Mouse (Mus musculus): ENCODE results near the gene Aldh5a1. TPM values are rescaled to one million over a fixed set of nuclear protein-coding genes. Genes with fewer than 3 reads are reported as not detected.

Gene Aldh5a1
- polyA plus RNA-seq, 1 experiment from 2014 or later, result 13.4 TPM

DNA sequence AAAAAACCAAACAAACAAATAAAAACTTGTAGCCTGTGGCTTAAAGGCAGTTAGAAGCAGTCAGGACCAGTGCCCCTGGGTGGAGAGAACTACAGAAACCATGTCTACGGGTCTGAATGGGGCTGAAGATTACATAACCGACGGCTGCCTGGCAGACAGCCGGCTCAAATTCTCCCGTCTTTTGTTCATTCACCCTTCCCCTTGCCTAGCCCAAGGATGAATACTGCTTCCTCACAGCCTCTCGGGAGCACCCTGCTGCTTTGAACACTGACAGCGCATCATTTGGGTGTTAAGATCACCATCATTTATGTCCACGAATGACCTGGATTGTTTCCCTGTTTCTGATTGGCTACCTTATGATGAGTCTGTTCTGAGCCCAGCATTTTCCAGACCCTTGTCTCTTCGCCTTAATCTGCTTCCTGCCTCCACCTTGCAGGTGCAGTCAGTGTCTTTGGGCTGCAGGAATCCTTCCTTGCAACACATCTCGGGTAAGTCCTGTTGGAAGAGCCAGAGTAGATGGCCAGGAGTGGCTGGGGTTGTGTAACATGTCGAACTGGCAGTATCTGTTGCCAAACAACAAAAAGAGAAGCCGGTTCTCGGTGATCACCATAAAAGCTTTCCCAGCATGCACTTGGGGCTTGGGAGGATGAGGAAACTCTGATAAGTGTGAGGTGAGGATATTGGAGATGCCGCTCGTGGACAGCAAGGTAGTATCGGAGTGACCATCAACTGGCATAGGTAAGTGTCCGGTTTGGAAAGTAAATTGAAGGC, 5.2 kb upstream of the Aldh5a1 start, which contains the start of gene Gpld1:
Gene Gpld1 (plus strand): TSS at position 641 of the 771 bp plus-strand sequence.
- H3K4me2 ChIP-seq (ENCODE audit: low read depth, low read length), result no peak within 1 kb of the TSS
- 61% methylated on average over 17 of the region's 17 CpGs for WGBS
- H3K4me3 ChIP-seq (ENCODE audit: low read length), result no peak within 1 kb of the TSS
- no peak for ATAC-seq (replicated peaks; ENCODE audit: extremely low read depth, insufficient read depth, low FRiP score)
- H3K27ac ChIP-seq (ENCODE audit: low read length), result no peak within 1 kb of the TSS
- H3K9ac ChIP-seq (ENCODE audit: low read length), result no peak within 1 kb of the TSS
- no peaks in the 10 kb centered on the region; the same call in 1 of the 2 replicates for H3K27me3 ChIP-seq (ENCODE audit: control insufficient read depth, insufficient read depth, low read length)
- H3K4me1 ChIP-seq (ENCODE audit: control insufficient read depth, insufficient read depth, low read length), result peaks cover 10% of the 10 kb centered on the region
- H3K9me3 ChIP-seq (replicated peaks; ENCODE audit: control insufficient read depth, low read length), result no peaks in the 10 kb centered on the region
- H3K36me3 ChIP-seq (ENCODE audit: control insufficient read depth, insufficient read depth), result no peaks in the 10 kb centered on the region

- Histone ChIP-seq H3K36me3 (ENCODE audit: control insufficient read depth, insufficient read depth) (no peaks in the 10 kb centered on the region), H3K9ac (ENCODE audit: low read length) (no peak overlapping the region), H3K4me3 (ENCODE audit: low read length) (no peak overlapping the region), H3K27ac (ENCODE audit: low read length) (no peak overlapping the region), H3K4me1 (ENCODE audit: control insufficient read depth, insufficient read depth, low read length) (peaks cover 12% of the 10 kb centered on the region), H3K9me3 (replicated peaks; ENCODE audit: control insufficient read depth, low read length) (no peaks in the 10 kb centered on the region), H3K4me2 (ENCODE audit: low read depth, low read length) (no peak overlapping the region), H3K27me3 (ENCODE audit: control insufficient read depth, insufficient read depth, low read length) (no peaks in the 10 kb centered on the region; the same call in 1 of the 2 replicates)
- WGBS, result 80% methylated on average over 9 of the region's 9 CpGs
- no peak for ATAC-seq (replicated peaks; ENCODE audit: extremely low read depth, insufficient read depth, low FRiP score)
These were observed 2.0 kb upstream of the Aldh5a1 start for GRCm38 (mm10) chr13:24939472-24939871.

GRCm38 (mm10) chr13:24938683-24939082, 1.2 kb upstream of the Aldh5a1 start:
- Histone ChIP-seq H3K36me3 (ENCODE audit: control insufficient read depth, insufficient read depth) (no peaks in the 10 kb centered on the region), H3K9me3 (replicated peaks; ENCODE audit: control insufficient read depth, low read length) (no peaks in the 10 kb centered on the region), H3K9ac (ENCODE audit: low read length) (no peak overlapping the region), H3K4me3 (ENCODE audit: low read length) (no peak overlapping the region), H3K27ac (ENCODE audit: low read length) (no peak overlapping the region), H3K27me3 (ENCODE audit: control insufficient read depth, insufficient read depth, low read length) (no peaks in the 10 kb centered on the region; the same call in 1 of the 2 replicates), H3K4me1 (ENCODE audit: control insufficient read depth, insufficient read depth, low read length) (peaks cover 12% of the 10 kb centered on the region), H3K4me2 (ENCODE audit: low read depth, low read length) (peak overlapping the region; percentile 18; the same call in 1 of the 2 replicates)
- ATAC-seq (replicated peaks; ENCODE audit: extremely low read depth, insufficient read depth, low FRiP score), result no peak
- 16% methylated on average over 9 of the region's 9 CpGs for WGBS

- no peaks in the 10 kb centered on the region for H3K36me3 ChIP-seq (ENCODE audit: control insufficient read depth, insufficient read depth)
- H3K27ac ChIP-seq (ENCODE audit: low read length), result peak overlapping the region; percentile 82; the same call in 1 of the 2 replicates
- peak; percentile 5; the same call in 1 of the 2 replicates for ATAC-seq (replicated peaks; ENCODE audit: extremely low read depth, insufficient read depth, low FRiP score)
- H3K27me3 ChIP-seq (ENCODE audit: control insufficient read depth, insufficient read depth, low read length), result no peaks in the 10 kb centered on the region; the same call in 1 of the 2 replicates
- peak overlapping the region; percentile 72 for H3K4me3 ChIP-seq (ENCODE audit: low read length)
- peak overlapping the region; percentile 97 for H3K9ac ChIP-seq (ENCODE audit: low read length)
- 13% methylated on average over 12 of the region's 12 CpGs for WGBS
- no peaks in the 10 kb centered on the region for H3K9me3 ChIP-seq (replicated peaks; ENCODE audit: control insufficient read depth, low read length)
- H3K4me1 ChIP-seq (ENCODE audit: control insufficient read depth, insufficient read depth, low read length), result peaks cover 12% of the 10 kb centered on the region
- H3K4me2 ChIP-seq (ENCODE audit: low read depth, low read length), result peak overlapping the region; percentile 62
These were observed 342 bp upstream of the Aldh5a1 start for GRCm38 (mm10) chr13:24937839-24938166.

DNA sequence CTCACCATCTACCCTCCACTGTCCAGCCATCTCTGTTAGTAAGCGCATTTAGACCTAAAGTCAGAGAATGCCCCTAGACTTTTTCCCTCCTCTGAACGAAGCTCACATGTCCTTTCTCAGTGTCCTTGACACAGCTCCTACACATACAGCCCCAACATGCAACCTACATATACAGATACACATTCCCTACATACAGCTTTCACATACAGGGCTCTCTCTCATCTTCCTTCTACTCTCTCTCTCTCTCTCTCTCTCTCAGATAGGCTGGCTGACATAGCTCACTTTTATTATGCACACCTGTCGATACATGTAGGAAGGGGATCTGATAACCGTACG, 721 bp downstream of the Aldh5a1 start:
- Histone ChIP-seq H3K36me3 (ENCODE audit: control insufficient read depth, insufficient read depth) (no peaks in the 10 kb centered on the region), H3K9me3 (replicated peaks; ENCODE audit: control insufficient read depth, low read length) (no peaks in the 10 kb centered on the region), H3K27ac (ENCODE audit: low read length) (peak overlapping the region; percentile 82; the same call in 1 of the 2 replicates), H3K27me3 (ENCODE audit: control insufficient read depth, insufficient read depth, low read length) (no peaks in the 10 kb centered on the region), H3K4me1 (ENCODE audit: control insufficient read depth, insufficient read depth, low read length) (peaks cover 12% of the 10 kb centered on the region), H3K4me3 (ENCODE audit: low read length) (peak overlapping the region; percentile 72), H3K9ac (ENCODE audit: low read length) (peak overlapping the region; percentile 97), H3K4me2 (ENCODE audit: low read depth, low read length) (peak overlapping the region; percentile 62)
- ATAC-seq (replicated peaks; ENCODE audit: extremely low read depth, insufficient read depth, low FRiP score), result no peak
- 33% methylated on average over 5 of the region's 5 CpGs for WGBS

GRCm38 (mm10) chr13:24933199-24933598, 4.3 kb downstream of the Aldh5a1 start:
- Histone ChIP-seq H3K9me3 (replicated peaks; ENCODE audit: control insufficient read depth, low read length) (no peaks in the 10 kb centered on the region), H3K4me2 (ENCODE audit: low read depth, low read length) (no peak overlapping the region), H3K36me3 (ENCODE audit: control insufficient read depth, insufficient read depth) (no peaks in the 10 kb centered on the region), H3K9ac (ENCODE audit: low read length) (no peak overlapping the region), H3K4me3 (ENCODE audit: low read length) (no peak overlapping the region), H3K27me3 (ENCODE audit: control insufficient read depth, insufficient read depth, low read length) (no peaks in the 10 kb centered on the region), H3K27ac (ENCODE audit: low read length) (no peak overlapping the region), H3K4me1 (ENCODE audit: control insufficient read depth, insufficient read depth, low read length) (peaks cover 11% of the 10 kb centered on the region)
- no peak for ATAC-seq (replicated peaks; ENCODE audit: extremely low read depth, insufficient read depth, low FRiP score)
- WGBS, result 78% methylated on average over 7 of the region's 7 CpGs

GRCm38 (mm10) chr13:24930591-24930990, 6.9 kb downstream of the Aldh5a1 start:
- Histone ChIP-seq H3K9me3 (replicated peaks; ENCODE audit: control insufficient read depth, low read length) (no peaks in the 10 kb centered on the region), H3K36me3 (ENCODE audit: control insufficient read depth, insufficient read depth) (no peaks in the 10 kb centered on the region), H3K27me3 (ENCODE audit: control insufficient read depth, insufficient read depth, low read length) (no peaks in the 10 kb centered on the region), H3K9ac (ENCODE audit: low read length) (no peak overlapping the region), H3K4me1 (ENCODE audit: control insufficient read depth, insufficient read depth, low read length) (peaks cover 10% of the 10 kb centered on the region; the same call in 1 of the 2 replicates), H3K27ac (ENCODE audit: low read length) (no peak overlapping the region), H3K4me3 (ENCODE audit: low read length) (no peak overlapping the region), H3K4me2 (ENCODE audit: low read depth, low read length) (no peak overlapping the region)
- ATAC-seq (replicated peaks; ENCODE audit: extremely low read depth, insufficient read depth, low FRiP score), result no peak

GRCm38 (mm10) chr13:24923991-24924390, 13.5 kb downstream of the Aldh5a1 start:
- Histone ChIP-seq H3K36me3 (ENCODE audit: control insufficient read depth, insufficient read depth) (peaks cover 16% of the 10 kb centered on the region), H3K27ac (ENCODE audit: low read length) (no peak overlapping the region), H3K4me3 (ENCODE audit: low read length) (no peak overlapping the region), H3K9me3 (replicated peaks; ENCODE audit: control insufficient read depth, low read length) (no peaks in the 10 kb centered on the region), H3K4me1 (ENCODE audit: control insufficient read depth, insufficient read depth, low read length) (peaks cover 6% of the 10 kb centered on the region; the same call in 1 of the 2 replicates), H3K4me2 (ENCODE audit: low read depth, low read length) (no peak overlapping the region), H3K27me3 (ENCODE audit: control insufficient read depth, insufficient read depth, low read length) (no peaks in the 10 kb centered on the region), H3K9ac (ENCODE audit: low read length) (no peak overlapping the region)
- 85% methylated on average over 5 of the region's 5 CpGs for WGBS
- ATAC-seq (replicated peaks; ENCODE audit: extremely low read depth, insufficient read depth, low FRiP score), result no peak

GRCm38 (mm10) chr13:24921281-24921680, 16.2 kb downstream of the Aldh5a1 start:
- no peak overlapping the region for H3K27ac ChIP-seq (ENCODE audit: low read length)
- H3K4me1 ChIP-seq (ENCODE audit: control insufficient read depth, insufficient read depth, low read length), result no peaks in the 10 kb centered on the region
- H3K4me2 ChIP-seq (ENCODE audit: low read depth, low read length), result no peak overlapping the region
- no peak overlapping the region for H3K4me3 ChIP-seq (ENCODE audit: low read length)
- 79% methylated on average over 6 of the region's 6 CpGs for WGBS
- H3K36me3 ChIP-seq (ENCODE audit: control insufficient read depth, insufficient read depth), result peaks cover 24% of the 10 kb centered on the region
- no peak for ATAC-seq (replicated peaks; ENCODE audit: extremely low read depth, insufficient read depth, low FRiP score)
- H3K27me3 ChIP-seq (ENCODE audit: control insufficient read depth, insufficient read depth, low read length), result no peaks in the 10 kb centered on the region
- no peak overlapping the region for H3K9ac ChIP-seq (ENCODE audit: low read length)
- H3K9me3 ChIP-seq (replicated peaks; ENCODE audit: control insufficient read depth, low read length), result no peaks in the 10 kb centered on the region

All from heart, embryonic 16.5 days (tissue).